Mouse (Mus musculus) layer of hippocampus, adult 2 months (tissue): ENCODE measurements around the gene Tent5b. TPM values are rescaled to one million over a fixed set of nuclear protein-coding genes. Genes with fewer than 3 reads are reported as not detected.
"Not testable (repeated sequence)": the region's sequence is repeated elsewhere in the genome, so short reads cannot be mapped to it uniquely, and the experiment has no call there.

ENCODE experiments used
- DNase-seq, 2 experiments: peaks; one replicate each; pipeline ENCODE4 v3.0.0; 2022; ENCODE audit warnings: low spot score in 2 of 2
- H3K27ac ChIP-seq: fragments of 200-600 bp; 2 replicates; pipeline ENCODE4 v1.8.1; 2022
- H3K4me3 ChIP-seq: fragments of 200-600 bp; 2 replicates; pipeline ENCODE4 v1.8.1; 2022; ENCODE audit warnings: mild to moderate bottlenecking
- CTCF ChIP-seq: fragments of 200-600 bp; conservative IDR thresholded peaks from 2 replicates; pipeline ENCODE4 v1.8.1; 2022; ENCODE audit warnings: antibody characterized with exemption, mild to moderate bottlenecking, moderate library complexity
- total RNA-seq, 2 experiments: library from RNA; stranded (reverse); gene quantifications; 2 replicates each; pipeline ENCODE4 v1.2.3; 2021

The Tent5b gene
- total RNA-seq, 2 experiments from 2014 or later: not detected

GRCm38 (mm10) chr4:133496738-133497445 lies 17.0 kb downstream of the Tent5b start:
- Histone ChIP-seq H3K4me3 (peak overlapping the region; percentile 70), H3K27ac (peak overlapping the region; percentile 86)
- no peak for TF ChIP-seq CTCF
- DNase-seq: no peak

DNA sequence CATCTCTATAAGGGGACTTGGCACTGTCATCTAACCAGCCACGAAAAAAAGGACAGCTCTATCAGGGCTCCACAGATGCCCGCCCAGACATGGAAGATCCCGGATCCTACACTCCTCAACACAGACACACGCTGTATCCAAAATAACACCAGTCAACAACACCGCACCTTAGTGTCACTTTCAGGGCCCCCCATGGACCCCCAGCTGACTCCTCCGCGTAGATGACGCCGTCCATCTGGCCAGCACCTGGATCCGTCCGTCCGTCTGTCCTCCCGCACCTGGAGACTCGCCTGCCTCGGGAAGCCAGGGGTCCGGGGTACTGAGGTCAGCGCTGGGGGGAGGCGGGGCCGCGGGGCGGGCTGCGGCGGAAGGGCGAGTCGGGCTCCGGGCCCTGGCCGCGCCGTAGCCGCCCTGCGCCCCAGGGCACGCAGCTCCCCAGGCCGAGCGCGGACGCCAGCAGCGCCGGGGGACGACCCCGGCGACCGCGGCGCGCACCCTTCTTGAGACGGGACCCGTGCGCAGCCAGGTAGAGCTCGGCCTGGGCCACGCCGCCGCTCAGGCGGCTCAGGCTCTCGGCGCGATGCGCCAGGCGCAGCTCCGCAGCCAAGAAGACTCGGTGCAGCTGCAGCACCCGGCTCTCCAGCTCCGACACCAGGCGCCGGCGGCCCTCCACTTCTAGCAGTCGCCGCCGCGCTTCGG lies 17.7 kb downstream of the Tent5b start:
- no peak for DNase-seq
- peak overlapping the region; percentile 86 for H3K27ac ChIP-seq

DNA sequence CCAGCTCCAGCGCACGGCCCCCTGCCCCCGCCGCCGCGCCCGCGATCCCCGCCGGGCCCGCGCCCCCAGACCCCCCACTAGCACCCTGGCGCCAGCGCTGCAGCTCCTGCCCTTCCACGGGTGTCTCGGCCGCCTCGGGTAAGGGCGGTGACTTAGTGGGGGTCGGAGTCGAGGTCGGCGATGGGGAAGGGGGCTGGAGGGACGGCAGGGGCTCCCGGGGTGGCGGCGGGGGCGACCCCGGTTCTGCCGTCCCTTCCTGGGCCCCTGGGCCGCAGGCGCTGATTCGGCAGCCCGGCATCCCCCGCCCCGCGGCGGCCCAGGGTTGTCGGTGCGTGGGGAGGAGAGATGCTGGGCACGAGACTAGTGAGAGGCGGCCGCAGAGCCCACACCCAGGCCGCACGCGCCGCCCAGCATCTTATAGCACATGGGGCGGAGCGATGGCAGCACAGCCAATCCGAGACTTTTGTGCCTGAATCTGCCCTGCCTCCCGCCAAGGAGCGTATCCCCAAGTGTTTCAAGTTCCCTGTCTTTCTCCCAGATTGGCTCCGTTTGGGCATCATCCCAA lies 18.3 kb downstream of the Tent5b start, which contains the start of gene Trnp1:
Trnp1 (minus strand) TSS at position 391 of the 565 bp plus-strand sequence.
- peak within 1 kb of the TSS; percentile 70 for H3K4me3 ChIP-seq
- peak; percentile 83 to 89 for DNase-seq
- no peak for TF ChIP-seq CTCF
- H3K27ac ChIP-seq: peak within 1 kb of the TSS; percentile 86

More for the DNA sequence above, 17.7 kb downstream of the Tent5b start:
- peak overlapping the region; percentile 70 for H3K4me3 ChIP-seq
- no peak for TF ChIP-seq CTCF

GRCm38 (mm10) chr4:133501514-133501913 lies 21.6 kb downstream of the Tent5b start:
- no peak for TF ChIP-seq CTCF
- DNase-seq: no peak
- Histone ChIP-seq H3K4me3 (no peak overlapping the region), H3K27ac (no peak overlapping the region)

DNA sequence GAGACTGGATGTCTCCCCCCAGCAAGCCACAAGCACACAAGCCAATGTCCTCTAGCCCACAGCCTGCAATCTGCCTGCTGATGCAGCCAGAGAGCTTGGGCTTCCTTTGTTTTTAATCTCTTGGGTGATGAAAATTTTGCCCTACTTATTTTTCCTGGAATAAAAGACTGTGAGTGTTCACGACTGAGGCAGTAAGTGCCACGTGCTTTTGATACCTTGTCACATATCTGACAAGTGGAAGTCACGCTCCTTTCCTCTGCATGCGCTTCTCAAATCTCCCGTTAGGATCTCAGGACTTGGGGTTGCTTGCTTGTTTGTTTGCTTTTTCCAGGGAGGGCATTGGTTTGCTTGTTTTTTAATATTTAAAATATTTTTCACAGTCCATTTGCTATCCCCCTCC lies 24.4 kb downstream of the Tent5b start:
- no peak for TF ChIP-seq CTCF
- DNase-seq: no peak
- no peak overlapping the region for H3K27ac ChIP-seq
- H3K4me3 ChIP-seq: no peak overlapping the region

DNA sequence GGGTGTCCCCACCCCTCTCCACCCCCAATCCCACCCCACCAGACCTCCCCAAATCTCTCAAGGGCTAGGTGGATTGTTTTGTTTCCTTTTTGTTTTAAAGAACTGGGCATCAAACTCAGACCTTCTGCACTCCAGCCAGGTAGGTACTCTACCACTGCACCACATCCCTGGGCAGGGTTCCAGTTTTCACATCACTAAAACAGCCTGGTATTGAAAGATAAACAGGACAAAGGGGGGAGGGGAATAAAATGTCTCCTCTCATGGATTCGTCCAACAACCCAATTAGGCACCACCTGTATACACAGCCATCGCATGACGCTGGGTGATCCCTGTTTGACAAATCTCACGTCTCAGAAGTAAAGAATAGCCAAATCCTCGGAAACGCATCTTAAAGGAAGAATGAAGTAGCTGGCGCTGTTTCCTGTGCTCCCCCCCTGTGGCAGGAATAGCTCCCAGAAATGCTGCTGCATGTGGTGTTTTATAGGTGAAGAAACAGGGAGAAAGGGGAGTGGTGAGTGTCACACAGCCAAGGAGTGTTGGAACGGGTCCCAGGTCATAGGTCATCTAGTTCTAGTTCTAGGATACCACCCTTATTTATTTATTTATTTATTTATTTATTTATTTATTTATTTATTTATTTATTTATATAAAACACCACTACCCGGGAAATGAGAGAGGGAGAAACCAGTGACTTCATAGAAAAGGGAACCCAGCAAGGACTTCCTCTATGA lies 25.0 kb downstream of the Tent5b start:
- DNase-seq: no peak
- no peak for TF ChIP-seq CTCF
- Histone ChIP-seq H3K4me3 (no peak overlapping the region), H3K27ac (no peak overlapping the region)

DNA sequence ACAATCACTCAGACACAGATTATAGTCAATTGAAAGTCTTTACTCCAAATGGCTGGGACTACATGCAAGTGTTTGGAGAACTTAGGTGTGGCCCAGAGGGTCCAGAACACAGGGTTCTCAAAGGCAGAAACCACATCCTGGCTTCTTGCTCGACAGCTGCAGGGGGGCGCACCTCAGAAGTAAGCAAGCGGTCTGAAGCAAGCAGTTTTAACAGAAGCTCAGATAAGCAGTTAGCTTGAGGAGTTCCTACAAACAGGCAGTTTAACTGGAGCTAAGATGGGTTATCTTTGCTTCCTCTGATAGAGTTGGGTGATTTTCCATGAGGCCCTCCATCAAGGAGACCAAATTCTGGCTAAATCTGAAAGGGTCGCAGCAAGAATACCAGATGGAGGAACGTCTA lies 26.6 kb downstream of the Tent5b start:
- TF ChIP-seq CTCF: no peak
- no peak overlapping the region for H3K27ac ChIP-seq
- H3K4me3 ChIP-seq: no peak overlapping the region
- no peak for DNase-seq

DNA sequence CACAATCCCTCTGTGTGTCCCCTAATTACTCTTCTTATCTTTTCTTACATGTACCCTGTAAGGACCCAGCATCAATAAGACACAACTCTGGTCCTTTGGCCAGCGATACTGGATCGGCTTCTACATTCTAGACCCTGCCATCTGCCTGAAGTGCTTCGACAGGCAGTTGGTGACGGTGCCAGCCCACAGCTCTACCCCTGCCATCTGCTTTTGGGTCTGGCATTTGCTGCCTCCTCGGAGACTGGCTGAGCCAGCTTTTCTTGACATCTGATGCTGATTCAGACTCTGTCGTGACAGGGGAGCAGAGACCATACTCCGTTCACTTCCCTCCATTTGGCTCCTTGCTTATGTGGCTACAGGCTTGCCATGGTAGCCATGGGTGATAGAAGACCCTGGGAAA lies 29.1 kb downstream of the Tent5b start:
- H3K27ac ChIP-seq: peak overlapping the region; percentile 39; the same call in 1 of the 2 replicates
- no peak overlapping the region for H3K4me3 ChIP-seq
- peak; percentile 75 for DNase-seq
- no peak for TF ChIP-seq CTCF

DNA sequence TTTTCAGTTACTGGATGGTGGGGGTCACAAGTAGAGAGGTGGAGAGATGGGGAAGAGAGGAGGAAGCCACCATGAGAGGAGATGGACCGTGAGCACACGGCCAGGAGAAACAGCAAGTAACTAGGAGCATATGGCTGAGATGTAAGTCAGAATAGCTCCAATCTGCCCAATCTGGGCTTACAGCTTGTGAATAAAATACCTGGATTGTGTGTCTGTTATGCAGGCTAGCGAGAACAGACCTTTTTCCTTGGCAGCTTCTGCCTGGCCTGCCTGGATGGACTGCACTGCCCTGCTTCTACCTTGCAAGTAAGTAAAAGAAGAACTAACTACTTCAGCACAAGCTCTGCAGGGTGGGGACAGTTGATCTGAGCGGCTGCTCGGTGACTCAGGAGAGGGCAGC lies 31.1 kb downstream of the Tent5b start:
- Histone ChIP-seq H3K4me3 (no peak overlapping the region), H3K27ac (no peak overlapping the region)
- no peak for TF ChIP-seq CTCF
- DNase-seq: no peak

- not testable (repeated sequence) for H3K4me3 ChIP-seq, H3K27ac ChIP-seq, DNase-seq
These were observed 32.6 kb downstream of the Tent5b start for GRCm38 (mm10) chr4:133512511-133512910.

- Histone ChIP-seq H3K27ac (no peak overlapping the region), H3K4me3 (no peak overlapping the region)
- DNase-seq: peak; percentile 72 to 88
- TF ChIP-seq CTCF: peak; percentile 91
These were observed 33.0 kb downstream of the Tent5b start for GRCm38 (mm10) chr4:133512972-133513371.

DNA sequence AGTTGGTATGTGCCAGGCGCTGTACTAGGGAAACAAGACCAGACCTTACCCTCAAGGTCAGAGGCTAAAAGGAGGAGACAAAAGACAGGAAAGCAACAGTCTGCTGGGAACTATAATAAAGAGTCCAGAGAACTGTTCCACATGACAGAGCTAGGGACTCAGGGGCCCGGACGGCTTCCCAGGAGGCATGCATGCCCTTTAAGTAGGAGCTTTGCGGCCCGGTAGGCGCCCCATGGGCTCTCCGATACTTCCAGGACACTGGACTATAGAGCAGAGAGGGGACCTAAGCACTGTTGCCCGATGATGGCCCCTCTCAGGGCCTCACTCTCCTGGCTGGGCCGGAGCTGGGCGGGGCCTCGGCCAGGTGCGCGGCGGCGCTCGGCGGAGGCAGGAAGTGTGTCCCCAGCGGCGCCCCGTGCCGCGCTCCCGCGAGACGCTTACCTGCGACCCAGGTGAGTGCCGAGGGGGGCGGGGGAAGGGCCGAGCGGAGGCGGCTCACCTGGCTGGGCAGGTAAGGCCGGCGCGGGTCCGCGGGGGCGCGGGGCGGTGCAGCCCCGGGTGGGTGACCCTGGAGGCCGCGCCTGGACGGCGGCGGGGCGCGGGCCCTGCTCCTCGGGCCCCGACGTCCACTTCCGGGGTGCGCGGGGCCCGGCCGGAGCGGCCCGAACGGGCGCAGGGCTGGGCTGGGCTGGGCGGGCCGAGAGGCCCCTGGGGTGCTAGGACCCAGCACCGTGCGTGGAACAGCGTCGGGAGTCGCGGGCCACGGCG lies 38.9 kb downstream of the Tent5b start, which contains the start of gene Kdf1:
Kdf1 (plus strand) TSS at position 363 of the 768 bp plus-strand sequence.
- Histone ChIP-seq H3K4me3 (no peak within 1 kb of the TSS), H3K27ac (no peak within 1 kb of the TSS)
- no peak for DNase-seq
- TF ChIP-seq CTCF: no peak
